Mouse (Mus musculus): Measurements from ENCODE around the gene Hbb-bh2.

DNA sequence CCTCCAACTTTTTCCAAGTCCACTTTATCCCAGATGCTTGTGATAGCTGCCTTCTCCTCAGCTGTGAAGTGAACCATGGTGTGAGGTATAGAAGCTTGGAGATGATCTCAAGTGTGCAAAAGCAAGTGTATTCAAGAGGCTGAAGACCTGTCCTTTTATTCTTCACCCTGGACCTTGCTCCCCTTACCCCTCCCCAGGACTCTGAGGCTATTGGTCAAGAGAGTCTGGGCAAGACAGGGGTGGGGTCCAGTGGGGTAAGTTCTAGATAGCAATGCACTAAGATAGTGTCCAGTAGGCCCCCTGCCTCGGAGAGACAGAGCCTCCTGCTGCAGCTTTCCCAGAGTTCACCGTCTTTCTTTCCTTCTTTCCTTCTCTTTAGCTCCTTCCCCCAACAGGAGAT, 2.7 kb upstream of the Hbb-bh2 start, which contains the start of gene Hbb-bh1:
- no peak for TF ChIP-seq POLR2A (IDR thresholded peaks at IDR 0.05; ENCODE audit: borderline replicate concordance, extremely low read depth, low read depth, low read length)
- TF ChIP-seq CTCF (IDR thresholded peaks at IDR 0.05; ENCODE audit: insufficient read depth, low read length): no peak

Measured in lung, adult 2 months (tissue).